Mouse (Mus musculus) liver, embryonic 12.5 days (tissue): ENCODE data around the gene Aox2. TPM values are rescaled to one million over a fixed set of nuclear protein-coding genes. Genes with fewer than 3 reads are reported as not detected.
A peak's percentile ranks its signal among the peaks of the same experiment; 100 is the strongest.

Experiments used
- ATAC-seq: fragments of 200-750 bp; cut with Nextera tagmentation; 2 replicates; pipeline ENCODE4 v1.8.0; 2017; ENCODE audit warnings: moderate number of reproducible peaks, mild to moderate bottlenecking, moderate library complexity
- H3K27ac ChIP-seq: fragments of 300-500 bp; sonication (generic); 2 replicates; pipeline ENCODE4 v1.5.1; 2016; ENCODE audit warnings: mild to moderate bottlenecking
- H3K27me3 ChIP-seq: fragments of 300-500 bp; sonication (generic); replicated peaks from 2 replicates; pipeline ENCODE4 v1.6.1; 2016; ENCODE audit warnings: mild to moderate bottlenecking, moderate library complexity
- H3K36me3 ChIP-seq: fragments of 300-500 bp; sonication (generic); 2 replicates; pipeline ENCODE4 v1.6.1; 2016; ENCODE audit warnings: mild to moderate bottlenecking, moderate library complexity
- H3K4me1 ChIP-seq: fragments of 300-500 bp; sonication (generic); 2 replicates; pipeline ENCODE4 v1.6.1; 2016
- H3K4me2 ChIP-seq: fragments of 300-500 bp; sonication (generic); 2 replicates; pipeline ENCODE4 v1.6.1; 2016; ENCODE audit warnings: mild to moderate bottlenecking, moderate library complexity
- H3K4me3 ChIP-seq: fragments of 300-500 bp; sonication (generic); 2 replicates; pipeline ENCODE4 v1.5.1; 2016; ENCODE audit warnings: mild to moderate bottlenecking, moderate library complexity
- H3K9ac ChIP-seq: fragments of 300-500 bp; sonication (generic); 2 replicates; pipeline ENCODE4 v1.6.1; 2016; ENCODE audit warnings: mild to moderate bottlenecking, moderate library complexity
- H3K9me3 ChIP-seq: fragments of 300-500 bp; sonication (generic); replicated peaks from 2 replicates; pipeline ENCODE4 v1.6.1; 2016; ENCODE audit warnings: mild to moderate bottlenecking, moderate library complexity
- WGBS: fragments of 180-500 bp; shearing (Covaris S2); methylation state at CpG from one replicate; pipeline ENCODE4 v1.1.7; 2016; ENCODE audit not compliant: insufficient replicate concordance; 5-methylcytosine and 5-hydroxymethylcytosine counted together
- polyA plus RNA-seq: library from polyadenylated mRNA; unstranded; fragments of >200 nt; fragmentation: Nextera tagmentation; extraction: Ambion mirVana; gene quantifications from 2 replicates; pipeline ENCODE4 v1.2.1, GENCODE M21; 2016

Gene Aox2
- polyA plus RNA-seq, 1 experiment from 2014 or later = not detected

DNA sequence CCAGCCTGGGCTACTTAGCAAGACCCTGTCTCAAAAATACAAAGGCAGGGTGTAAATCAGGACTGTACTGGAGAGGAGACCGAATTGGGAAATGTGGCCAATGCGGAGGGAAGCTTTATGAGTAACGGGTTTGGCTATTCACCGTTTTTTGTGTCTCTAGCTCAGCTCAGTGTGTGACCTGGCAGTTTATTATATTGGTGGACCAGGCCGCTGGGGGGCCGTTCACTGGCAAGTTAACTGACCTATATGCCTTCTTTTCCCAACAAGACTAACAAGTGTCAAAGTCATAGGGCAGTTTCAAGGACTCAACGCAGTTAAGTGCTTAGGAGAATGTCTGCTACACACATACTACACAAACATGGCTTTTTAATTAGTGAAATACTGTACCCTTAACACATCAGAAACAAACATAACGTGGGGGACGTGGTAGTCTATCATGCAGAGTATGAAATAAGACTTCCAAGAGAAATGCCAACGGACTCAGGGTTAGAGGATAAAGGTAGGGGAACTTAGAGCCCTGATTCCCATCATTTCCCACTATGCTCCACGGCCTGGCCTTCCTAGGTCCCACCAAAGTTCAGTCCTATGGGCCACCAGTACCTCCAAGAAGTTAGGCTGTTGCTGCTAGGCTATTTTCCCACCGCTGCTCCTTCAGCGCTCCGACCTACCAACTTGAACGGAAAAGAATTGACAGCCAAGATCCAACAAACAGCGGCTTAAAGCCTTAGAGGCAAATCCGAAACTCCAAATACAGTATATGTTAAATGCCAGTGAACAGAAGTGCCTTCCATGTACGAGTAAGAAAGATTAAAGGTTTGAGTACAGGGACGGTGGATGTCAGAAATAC lies 113.5 kb downstream of the Aox2 start:
- peak overlapping the region; percentile 88 for H3K4me2 ChIP-seq
- H3K9ac ChIP-seq = peak overlapping the region; percentile 96
- peak overlapping the region; percentile 99 for H3K4me3 ChIP-seq
- H3K27me3 ChIP-seq = no peaks in the 10 kb centered on the region
- peaks cover 20% of the 10 kb centered on the region for H3K36me3 ChIP-seq
- no peak for ATAC-seq
- no peaks in the 10 kb centered on the region for H3K9me3 ChIP-seq
- peaks cover 32% of the 10 kb centered on the region for H3K4me1 ChIP-seq
- peak overlapping the region; percentile 98 for H3K27ac ChIP-seq
- 41% methylated on average over 19 of the region's 19 CpGs for WGBS

DNA sequence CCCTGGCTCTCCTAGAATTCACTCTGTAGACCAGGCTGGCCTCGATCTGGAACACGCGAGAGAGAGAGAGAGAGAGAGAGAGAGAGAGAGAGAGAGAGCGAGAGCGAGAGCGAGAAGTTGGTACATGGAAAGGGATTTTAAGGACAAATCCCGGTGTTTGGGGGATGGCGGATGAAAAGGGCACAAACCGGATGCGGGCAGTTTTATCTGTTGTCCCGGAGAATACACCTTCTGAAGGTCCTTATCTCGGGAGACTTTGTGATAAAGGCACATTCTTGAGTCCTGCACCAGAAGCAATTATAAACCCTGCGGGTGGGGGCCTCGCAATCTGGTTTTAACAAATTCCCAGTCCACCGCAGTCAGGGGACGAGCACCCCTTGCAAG lies 114.1 kb downstream of the Aox2 start:
- no peaks in the 10 kb centered on the region for H3K27me3 ChIP-seq
- H3K4me1 ChIP-seq = peaks cover 32% of the 10 kb centered on the region
- H3K4me2 ChIP-seq = peak overlapping the region; percentile 88
- no peak for ATAC-seq
- peak overlapping the region; percentile 96 for H3K9ac ChIP-seq
- peaks cover 26% of the 10 kb centered on the region for H3K36me3 ChIP-seq
- no peaks in the 10 kb centered on the region for H3K9me3 ChIP-seq
- WGBS = under 1% methylated on average over 16 of the region's 16 CpGs
- H3K27ac ChIP-seq = peak overlapping the region; percentile 98
- H3K4me3 ChIP-seq = peak overlapping the region; percentile 99

DNA sequence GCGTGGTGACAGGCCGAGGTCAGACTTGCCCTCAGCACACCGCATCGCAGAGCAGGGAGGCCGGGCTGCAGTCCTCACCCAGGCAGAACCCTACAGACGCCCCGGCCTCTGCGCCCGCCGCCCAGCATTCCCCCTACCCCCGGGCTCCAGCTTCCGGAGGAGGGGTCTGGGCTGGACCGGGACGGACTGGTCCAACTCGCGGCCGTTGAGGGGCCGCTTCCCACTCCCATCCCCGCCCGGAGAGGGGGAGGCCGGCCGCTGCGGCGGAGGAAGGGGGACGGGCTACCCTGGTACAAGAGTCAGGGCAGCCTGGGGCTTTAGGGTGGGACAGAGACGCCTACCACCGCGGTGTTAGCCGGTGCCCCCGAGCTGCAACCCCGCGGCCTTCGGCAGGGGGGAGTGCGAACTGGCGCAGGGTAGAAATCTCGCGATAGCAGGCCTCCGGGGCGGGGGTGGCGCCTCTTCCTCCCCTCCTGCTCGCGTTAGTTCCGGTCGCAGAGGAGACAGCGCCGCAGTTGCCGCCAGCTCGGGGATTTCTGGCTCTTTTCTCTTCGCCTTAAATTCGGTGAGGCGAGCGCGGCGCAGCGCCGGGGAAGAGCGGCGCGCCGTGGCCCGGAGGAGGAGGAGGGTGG lies 114.6 kb downstream of the Aox2 start, which contains the start of gene Bzw1:
Bzw1 (plus strand) TSS at position 247 of the 632 bp plus-strand sequence.
- H3K4me2 ChIP-seq = peak within 1 kb of the TSS; percentile 88
- ATAC-seq = peak; percentile 93
- H3K27ac ChIP-seq = peak within 1 kb of the TSS; percentile 98
- WGBS = under 1% methylated on average over 48 of the region's 61 CpGs
- H3K27me3 ChIP-seq = no peaks in the 10 kb centered on the region
- H3K4me3 ChIP-seq = peak within 1 kb of the TSS; percentile 99
- peaks cover 32% of the 10 kb centered on the region for H3K4me1 ChIP-seq
- H3K36me3 ChIP-seq = peaks cover 31% of the 10 kb centered on the region
- H3K9ac ChIP-seq = peak within 1 kb of the TSS; percentile 96
- no peaks in the 10 kb centered on the region for H3K9me3 ChIP-seq

DNA sequence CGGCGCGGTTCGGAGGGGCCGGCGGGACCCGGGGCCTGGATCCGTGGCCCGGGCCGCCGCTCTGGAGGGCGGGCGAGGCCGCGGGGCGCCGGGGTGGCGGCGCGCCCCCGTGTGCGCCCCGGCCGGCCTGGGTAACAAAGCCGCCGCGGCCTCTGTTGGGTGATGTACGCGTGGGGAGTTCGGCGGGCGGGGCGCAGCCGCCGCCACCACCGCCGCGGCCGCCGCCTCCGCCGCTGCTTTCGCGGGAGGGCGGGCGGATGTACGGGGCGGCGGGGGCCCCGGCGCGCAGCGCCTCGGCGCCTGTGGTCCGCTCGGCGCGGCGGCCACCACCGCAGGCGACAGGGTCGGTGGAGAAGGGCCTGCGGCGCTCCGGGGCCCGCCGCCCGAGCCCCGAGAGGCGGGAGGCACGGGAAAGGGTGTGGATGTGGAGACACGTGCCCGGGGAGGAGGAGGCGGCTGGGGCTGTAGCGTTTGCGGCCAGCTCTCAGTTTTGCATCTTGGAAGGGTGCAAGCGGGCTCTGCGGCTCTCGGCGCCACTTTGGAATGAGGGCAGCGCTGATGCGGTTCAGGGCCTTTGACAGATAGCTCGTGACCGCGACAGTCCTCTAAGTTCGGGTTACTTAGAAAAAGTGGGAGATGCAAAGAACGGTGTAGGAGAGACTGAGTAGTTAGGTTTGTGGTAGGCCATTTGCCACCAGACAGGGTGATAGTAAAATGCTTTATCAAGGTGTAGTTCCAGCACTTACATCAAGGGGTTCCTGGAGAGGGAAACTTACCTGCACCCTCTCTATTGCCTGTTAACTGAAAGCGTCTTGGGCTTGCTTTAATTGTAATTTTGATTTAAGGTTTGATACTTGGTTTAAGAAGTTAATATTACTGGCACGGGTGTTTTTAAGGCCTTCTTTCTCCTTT lies 115.4 kb downstream of the Aox2 start:
- WGBS = 1% methylated on average over 79 of the region's 90 CpGs
- peak overlapping the region; percentile 96 for H3K9ac ChIP-seq
- peak overlapping the region; percentile 88 for H3K4me2 ChIP-seq
- H3K4me3 ChIP-seq = peak overlapping the region; percentile 99
- no peaks in the 10 kb centered on the region for H3K9me3 ChIP-seq
- peak overlapping the region; percentile 98 for H3K27ac ChIP-seq
- no peaks in the 10 kb centered on the region for H3K27me3 ChIP-seq
- peaks cover 32% of the 10 kb centered on the region for H3K4me1 ChIP-seq
- peaks cover 39% of the 10 kb centered on the region for H3K36me3 ChIP-seq
- ATAC-seq = peak; percentile 72

DNA sequence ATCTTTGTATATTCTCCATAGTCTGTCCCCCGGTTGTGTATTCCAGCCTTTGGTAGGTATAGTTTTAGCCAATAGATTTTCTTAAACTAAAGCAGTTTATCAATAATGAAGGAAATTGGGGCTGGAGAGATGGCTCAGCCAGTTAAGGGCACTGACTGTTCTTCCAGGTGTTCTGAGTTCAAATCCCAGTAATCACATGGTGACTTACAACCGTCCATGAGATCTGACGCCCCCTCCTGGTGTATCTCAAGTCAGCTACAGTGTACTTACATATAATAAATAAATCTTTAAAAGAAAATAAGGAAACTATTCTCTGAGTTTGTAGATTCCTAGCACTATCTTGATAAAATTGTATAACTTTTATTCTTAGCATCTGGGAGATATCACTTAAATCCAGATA lies 117.2 kb downstream of the Aox2 start:
- H3K9ac ChIP-seq = no peak overlapping the region
- H3K36me3 ChIP-seq = peaks cover 56% of the 10 kb centered on the region
- ATAC-seq = no peak
- no peak overlapping the region for H3K4me3 ChIP-seq
- H3K27ac ChIP-seq = no peak overlapping the region
- WGBS = 78% methylated on average over 3 of the region's 3 CpGs
- H3K4me2 ChIP-seq = no peak overlapping the region
- H3K27me3 ChIP-seq = no peaks in the 10 kb centered on the region
- no peaks in the 10 kb centered on the region for H3K9me3 ChIP-seq
- H3K4me1 ChIP-seq = peaks cover 32% of the 10 kb centered on the region

DNA sequence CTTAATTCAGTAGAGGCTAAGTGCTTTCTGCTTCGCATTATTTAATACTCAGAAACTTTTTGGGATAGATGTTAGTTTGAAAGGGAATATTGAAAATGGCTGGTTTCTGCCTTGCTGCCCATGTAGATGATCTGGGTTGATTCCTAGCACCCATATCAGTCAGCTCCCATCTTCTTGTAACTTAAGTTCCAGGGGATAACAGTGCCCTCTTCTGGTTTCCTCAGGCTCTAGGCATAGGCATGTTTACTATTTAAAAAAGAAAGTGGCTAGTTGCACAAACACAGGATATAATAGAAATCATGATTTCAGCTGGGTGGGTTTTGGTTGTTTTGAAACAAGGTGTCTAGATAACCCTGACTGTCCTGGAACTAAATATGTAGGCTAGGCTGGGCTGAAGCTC lies 118.1 kb downstream of the Aox2 start:
- 93% methylated on average over 1 of the region's 1 CpGs for WGBS
- no peak overlapping the region for H3K4me2 ChIP-seq

DNA sequence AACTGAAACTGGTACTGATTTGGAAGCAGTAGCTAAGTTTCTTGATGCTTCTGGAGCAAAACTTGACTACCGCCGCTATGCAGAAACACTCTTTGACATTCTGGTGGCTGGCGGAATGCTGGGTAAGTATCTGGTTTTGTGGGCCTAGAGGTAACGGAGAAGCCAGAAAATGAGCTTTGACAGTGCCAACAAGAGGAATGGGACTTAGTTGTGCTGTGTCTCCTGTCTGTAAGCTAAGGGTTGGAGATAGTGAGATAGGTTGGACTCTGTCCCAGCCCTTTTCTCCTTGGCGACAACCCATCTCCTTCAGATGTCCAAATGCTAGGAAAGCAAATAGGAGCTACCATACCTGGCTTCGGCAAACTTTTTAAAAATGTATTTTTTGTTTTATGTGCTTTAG lies 119.6 kb downstream of the Aox2 start:
- H3K9ac ChIP-seq = no peak overlapping the region
- no peak for ATAC-seq
- H3K4me2 ChIP-seq = no peak overlapping the region
- H3K4me3 ChIP-seq = no peak overlapping the region
- peaks cover 80% of the 10 kb centered on the region for H3K36me3 ChIP-seq
- no peak overlapping the region for H3K27ac ChIP-seq
- H3K27me3 ChIP-seq = no peaks in the 10 kb centered on the region
- H3K9me3 ChIP-seq = no peaks in the 10 kb centered on the region
- 91% methylated on average over 6 of the region's 6 CpGs for whole genome bisulfite sequencing
- peaks cover 18% of the 10 kb centered on the region for H3K4me1 ChIP-seq

More for the DNA sequence above, 118.1 kb downstream of the Aox2 start:
- Histone ChIP-seq H3K4me1 (peaks cover 29% of the 10 kb centered on the region), H3K27ac (no peak overlapping the region), H3K9ac (no peak overlapping the region), H3K27me3 (no peaks in the 10 kb centered on the region), H3K4me3 (no peak overlapping the region), H3K36me3 (peaks cover 65% of the 10 kb centered on the region), H3K9me3 (no peaks in the 10 kb centered on the region)
- no peak for ATAC-seq

DNA sequence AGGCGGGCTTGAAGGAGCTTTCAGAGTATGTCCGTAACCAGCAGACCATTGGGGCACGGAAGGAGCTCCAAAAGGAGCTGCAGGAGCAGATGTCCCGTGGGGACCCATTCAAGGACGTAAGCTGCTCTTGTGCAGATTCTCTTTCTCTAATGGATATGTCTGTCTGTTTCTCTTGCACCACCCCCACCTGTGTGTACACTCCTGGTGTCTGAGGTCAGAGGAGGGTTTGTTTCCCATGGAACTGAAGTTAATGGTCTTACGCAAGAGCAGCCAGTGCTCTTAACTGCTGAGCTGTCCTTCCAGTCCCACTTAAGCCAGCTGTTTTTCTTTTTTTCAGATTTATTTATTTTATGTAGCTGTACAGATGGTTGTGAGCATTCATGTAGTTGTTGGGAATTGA lies 123.3 kb downstream of the Aox2 start:
- Histone ChIP-seq H3K4me3 (no peak overlapping the region), H3K27ac (no peak overlapping the region), H3K9me3 (no peaks in the 10 kb centered on the region), H3K4me1 (peaks cover 1% of the 10 kb centered on the region; the same call in 1 of the 2 replicates), H3K36me3 (peaks cover 93% of the 10 kb centered on the region), H3K4me2 (no peak overlapping the region), H3K27me3 (no peaks in the 10 kb centered on the region), H3K9ac (no peak overlapping the region)
- WGBS = 83% methylated on average over 6 of the region's 6 CpGs
- peak; percentile 73; the same call in 1 of the 2 replicates for ATAC-seq

DNA sequence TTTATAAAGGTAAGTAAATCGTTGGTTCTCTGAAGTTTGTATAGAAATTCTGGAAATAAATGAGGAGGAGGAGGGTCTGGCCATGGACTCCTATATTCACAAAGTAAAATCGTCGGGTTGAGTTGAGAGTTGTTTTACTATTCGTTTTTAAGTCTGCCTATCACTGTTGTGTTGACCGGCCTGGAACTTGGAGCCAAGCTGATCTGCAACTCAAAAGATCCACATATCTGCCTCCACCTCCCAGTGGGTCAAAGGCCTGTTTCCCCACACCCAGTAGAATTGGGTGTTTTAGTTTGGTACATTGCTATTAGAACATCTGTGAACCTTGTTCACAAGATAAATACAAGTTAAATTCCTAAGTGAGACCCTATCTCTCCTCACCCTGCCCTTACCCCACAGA lies 125.6 kb downstream of the Aox2 start:
- no peak overlapping the region for H3K4me3 ChIP-seq
- no peak for ATAC-seq
- peaks cover 90% of the 10 kb centered on the region for H3K36me3 ChIP-seq
- no peaks in the 10 kb centered on the region for H3K4me1 ChIP-seq
- no peak overlapping the region for H3K9ac ChIP-seq
- WGBS = 86% methylated on average over 5 of the region's 5 CpGs
- H3K27me3 ChIP-seq = no peaks in the 10 kb centered on the region
- no peak overlapping the region for H3K27ac ChIP-seq
- no peak overlapping the region for H3K4me2 ChIP-seq
- H3K9me3 ChIP-seq = no peaks in the 10 kb centered on the region

DNA sequence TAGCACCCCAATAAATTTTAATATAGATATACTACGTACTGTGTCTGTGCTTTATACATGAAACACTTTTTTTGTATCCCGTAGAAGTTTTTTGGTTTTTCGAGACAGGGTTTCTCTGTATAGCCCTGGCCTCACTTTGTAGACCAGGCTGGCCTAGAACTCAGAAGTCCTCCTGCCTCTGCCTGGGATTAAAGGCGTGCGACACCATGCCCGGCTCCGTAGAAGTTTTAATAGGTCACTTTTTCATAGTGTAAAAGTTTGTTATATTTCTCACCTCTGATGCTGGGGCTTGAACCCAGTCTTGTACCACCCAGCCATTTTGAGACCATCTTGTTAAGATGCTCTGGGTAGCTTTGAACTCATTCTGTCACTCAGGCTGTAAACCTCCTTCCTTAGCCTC lies 129.2 kb downstream of the Aox2 start:
- Histone ChIP-seq H3K4me2 (no peak overlapping the region), H3K4me1 (no peaks in the 10 kb centered on the region), H3K9ac (no peak overlapping the region), H3K9me3 (no peaks in the 10 kb centered on the region), H3K36me3 (peaks cover 90% of the 10 kb centered on the region), H3K27me3 (no peaks in the 10 kb centered on the region), H3K27ac (no peak overlapping the region), H3K4me3 (no peak overlapping the region)
- 92% methylated on average over 7 of the region's 7 CpGs for WGBS
- no peak for ATAC-seq

DNA sequence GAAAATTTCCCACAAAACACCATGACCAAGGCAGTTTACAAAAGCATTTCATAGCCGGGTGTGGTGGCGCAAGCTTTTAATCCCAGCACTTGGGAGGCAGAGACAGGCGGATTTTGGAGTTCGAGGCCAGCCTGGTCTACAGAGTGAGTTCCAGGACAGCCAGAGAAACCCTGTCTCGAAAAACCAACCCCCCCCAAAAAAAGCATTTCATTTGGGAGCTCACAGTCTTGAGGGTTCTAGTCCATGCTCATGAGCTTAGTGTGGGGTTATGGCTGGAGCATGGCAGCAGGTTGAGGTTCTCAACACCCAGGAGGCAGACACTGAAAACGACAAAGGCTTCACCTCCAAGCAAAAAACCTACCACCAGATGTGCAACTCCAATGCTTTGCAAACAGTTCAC lies 130.0 kb downstream of the Aox2 start:
- peaks cover 90% of the 10 kb centered on the region for H3K36me3 ChIP-seq
- no peak overlapping the region for H3K4me2 ChIP-seq
- no peak for ATAC-seq
- H3K9me3 ChIP-seq = no peaks in the 10 kb centered on the region
- no peaks in the 10 kb centered on the region for H3K27me3 ChIP-seq
- 72% methylated on average over 6 of the region's 6 CpGs for WGBS
- H3K4me1 ChIP-seq = no peaks in the 10 kb centered on the region
- H3K4me3 ChIP-seq = no peak overlapping the region
- H3K9ac ChIP-seq = no peak overlapping the region
- H3K27ac ChIP-seq = 0 out of 2 replicates have a peak overlapping the region, but pooled peaks have one; percentile 17
